Mouse (Mus musculus) liver, postnatal 0 days (tissue): ENCODE results near the gene Klhl5. TPM values are rescaled to one million over a fixed set of nuclear protein-coding genes. Genes with fewer than 3 reads are reported as not detected.
"Not testable (repeated sequence)": the region's sequence is repeated elsewhere in the genome, so short reads cannot be mapped to it uniquely, and the experiment has no call there.

ENCODE experiments used
- ATAC-seq: fragments of 200-750 bp; cut with Nextera tagmentation; 2 replicates; pipeline ENCODE4 v1.8.0; 2017; ENCODE audit warnings: mild to moderate bottlenecking, moderate library complexity
- DNase-seq: peaks from one replicate; pipeline ENCODE4 v3.0.0-alpha.2; 2016
- H3K27ac ChIP-seq: fragments of 300-500 bp; sonication (generic); 2 replicates; pipeline ENCODE4 v1.5.1; 2014; ENCODE audit warnings: antibody characterized with exemption, moderate library complexity, mild to moderate bottlenecking, low read depth
- H3K27me3 ChIP-seq: fragments of 300-500 bp; sonication (generic); 2 replicates; pipeline ENCODE4 v1.6.1; 2014; ENCODE audit warnings: low read length, control low read depth, mixed read lengths; ENCODE audit not compliant: insufficient read depth
- H3K36me3 ChIP-seq: fragments of 300-500 bp; sonication (generic); replicated peaks from 2 replicates; pipeline ENCODE4 v1.6.1; 2014; ENCODE audit warnings: mild to moderate bottlenecking, control low read depth, low read length, moderate library complexity, mixed read lengths; ENCODE audit not compliant: insufficient read depth
- H3K4me1 ChIP-seq: fragments of 300-500 bp; sonication (generic); 2 replicates; pipeline ENCODE4 v1.6.1; 2014; ENCODE audit warnings: antibody characterized with exemption, mild to moderate bottlenecking, control low read depth; ENCODE audit not compliant: insufficient read depth
- H3K4me2 ChIP-seq: fragments of 300-500 bp; sonication (generic); 2 replicates; pipeline ENCODE4 v1.6.1; 2014; ENCODE audit warnings: low read depth, mild to moderate bottlenecking, low read length, moderate library complexity, mixed read lengths
- H3K4me3 ChIP-seq: fragments of 300-500 bp; sonication (generic); 2 replicates; pipeline ENCODE4 v1.5.1; 2014; ENCODE audit warnings: low read depth, low read length
- H3K9ac ChIP-seq: fragments of 300-500 bp; sonication (generic); replicated peaks from 2 replicates; pipeline ENCODE4 v1.6.1; 2014; ENCODE audit warnings: mild to moderate bottlenecking, moderate library complexity
- H3K9me3 ChIP-seq: fragments of 300-500 bp; sonication (generic); 2 replicates; pipeline ENCODE4 v1.6.1; 2016; ENCODE audit warnings: mild to moderate bottlenecking, control low read depth, low read length, mixed read lengths
- CTCF ChIP-seq: sonication (generic); IDR thresholded peaks from 2 replicates; pipeline ENCODE4 v1.5.1; 2016; ENCODE audit warnings: antibody characterized with exemption, low read depth
- EP300 ChIP-seq: IDR thresholded peaks from 2 replicates; pipeline ENCODE4 v1.6.1; 2016; ENCODE audit warnings: antibody characterized with exemption, low read depth, mild to moderate bottlenecking
- WGBS: fragments of 180-500 bp; shearing (Covaris S2); extraction: QIAGEN DNeasy Blood & Tissue Kit; methylation state at CpG from one replicate; pipeline ENCODE4 v1.1.7; 2014; ENCODE audit not compliant: insufficient replicate concordance; 5-methylcytosine and 5-hydroxymethylcytosine counted together
- polyA plus RNA-seq: library from polyadenylated mRNA; unstranded; fragments of >200 nt; fragmentation: Nextera tagmentation; extraction: Ambion mirVana; gene quantifications from 2 replicates; pipeline ENCODE4 v1.2.1, GENCODE M21; 2015

The Klhl5 gene
- polyA plus RNA-seq, 1 experiment from 2014 or later: 5.2 TPM

- Histone ChIP-seq H3K36me3 (no peaks in the 10 kb centered on the region), H3K9me3 (no peaks in the 10 kb centered on the region), H3K9ac (no peak overlapping the region), H3K4me1 (peaks cover 4% of the 10 kb centered on the region; the same call in 1 of the 2 replicates), H3K27ac (peak overlapping the region; percentile 52), H3K27me3 (no peaks in the 10 kb centered on the region), H3K4me3 (no peak overlapping the region), H3K4me2 (0 out of 2 replicates have a peak overlapping the region, but pooled peaks have one; percentile 13)
- peak; percentile 33; the same call in 1 of the 2 replicates for ATAC-seq
- peak; percentile 43 for DNase-seq
- WGBS: 58% methylated on average over 6 of the region's 6 CpGs
- TF ChIP-seq EP300 (no peak), CTCF (no peak)
Observed at GRCm38 (mm10) chr5:65101621-65102020, 5.7 kb upstream of the Klhl5 start.

GRCm38 (mm10) chr5:65102026-65102640, 5.2 kb upstream of the Klhl5 start:
- H3K4me2 ChIP-seq: peak overlapping the region; percentile 13; the same call in 1 of the 2 replicates
- H3K36me3 ChIP-seq: no peaks in the 10 kb centered on the region
- 56% methylated on average over 3 of the region's 3 CpGs for WGBS
- TF ChIP-seq CTCF (no peak), EP300 (no peak)
- H3K27me3 ChIP-seq: no peaks in the 10 kb centered on the region
- no peak overlapping the region for H3K9ac ChIP-seq
- peak overlapping the region; percentile 52 for H3K27ac ChIP-seq
- no peak for DNase-seq
- no peak overlapping the region for H3K4me3 ChIP-seq
- H3K4me1 ChIP-seq: peaks cover 9% of the 10 kb centered on the region; the same call in 1 of the 2 replicates
- ATAC-seq: peak; percentile 36
- no peaks in the 10 kb centered on the region for H3K9me3 ChIP-seq

GRCm38 (mm10) chr5:65102641-65103042, 4.7 kb upstream of the Klhl5 start:
- H3K4me2 ChIP-seq: peak overlapping the region; percentile 3; the same call in 1 of the 2 replicates
- peak; percentile 25 for DNase-seq
- H3K4me3 ChIP-seq: no peak overlapping the region
- peak overlapping the region; percentile 52 for H3K27ac ChIP-seq
- H3K9ac ChIP-seq: no peak overlapping the region
- H3K4me1 ChIP-seq: peaks cover 10% of the 10 kb centered on the region; the same call in 1 of the 2 replicates
- no peak for TF ChIP-seq CTCF
- TF ChIP-seq EP300: no peak
- H3K27me3 ChIP-seq: no peaks in the 10 kb centered on the region
- no peaks in the 10 kb centered on the region for H3K9me3 ChIP-seq
- no peak for ATAC-seq
- 21% methylated on average over 10 of the region's 10 CpGs for WGBS
- H3K36me3 ChIP-seq: no peaks in the 10 kb centered on the region

- Histone ChIP-seq H3K4me3 (peak overlapping the region; percentile 79), H3K36me3 (no peaks in the 10 kb centered on the region), H3K4me2 (peak overlapping the region; percentile 93), H3K4me1 (peaks cover 9% of the 10 kb centered on the region; the same call in 1 of the 2 replicates), H3K27me3 (no peaks in the 10 kb centered on the region), H3K9ac (peak overlapping the region; percentile 89), H3K27ac (peak overlapping the region; percentile 93), H3K9me3 (no peaks in the 10 kb centered on the region)
- TF ChIP-seq EP300 (no peak), CTCF (no peak)
- WGBS: 1% methylated on average over 40 of the region's 42 CpGs
- DNase-seq (peak; percentile 61), ATAC-seq (peak; percentile 50)
Observed at GRCm38 (mm10) chr5:65107773-65108432, 564 bp downstream of the Klhl5 start.

GRCm38 (mm10) chr5:65112225-65112624, 4.9 kb downstream of the Klhl5 start:
- not testable (repeated sequence) for H3K9me3 ChIP-seq, H3K36me3 ChIP-seq, DNase-seq, H3K4me1 ChIP-seq, H3K4me2 ChIP-seq, H3K27ac ChIP-seq, H3K9ac ChIP-seq, H3K4me3 ChIP-seq, H3K27me3 ChIP-seq, ATAC-seq
- 41% methylated on average over 3 of the region's 3 CpGs for WGBS

- peak; percentile 31; the same call in 1 of the 2 replicates for ATAC-seq
Observed at GRCm38 (mm10) chr5:65113323-65113722, 6.0 kb downstream of the Klhl5 start.

More at GRCm38 (mm10) chr5:65113323-65113722, 6.0 kb downstream of the Klhl5 start:
- H3K4me1 ChIP-seq: peaks cover 5% of the 10 kb centered on the region
- no peak overlapping the region for H3K27ac ChIP-seq
- no peak overlapping the region for H3K4me2 ChIP-seq
- DNase-seq: no peak
- 47% methylated on average over 6 of the region's 6 CpGs for WGBS
- H3K4me3 ChIP-seq: no peak overlapping the region
- H3K9ac ChIP-seq: no peak overlapping the region
- no peaks in the 10 kb centered on the region for H3K9me3 ChIP-seq
- no peak for TF ChIP-seq EP300
- no peak for TF ChIP-seq CTCF
- H3K27me3 ChIP-seq: no peaks in the 10 kb centered on the region
- H3K36me3 ChIP-seq: no peaks in the 10 kb centered on the region
